Mouse (Mus musculus) hindbrain, embryonic 11.5 days (tissue): Measurements from ENCODE around the gene Slc6a15. TPM values are rescaled to one million over a fixed set of nuclear protein-coding genes. Genes with fewer than 3 reads are reported as not detected.

Source experiments
- ATAC-seq: fragments of 200-750 bp; cut with Nextera tagmentation; 2 replicates; pipeline ENCODE4 v1.8.0; 2017; ENCODE audit warnings: mild to moderate bottlenecking, moderate TSS enrichment, moderate library complexity; ENCODE audit not compliant: low FRiP score
- DNase-seq: peaks from one replicate; pipeline ENCODE4 v3.0.0-alpha.2; 2015; ENCODE audit warnings: low spot score
- H3K27ac ChIP-seq: fragments of 300-500 bp; sonication (generic); 2 replicates; pipeline ENCODE4 v1.5.1; 2014; ENCODE audit warnings: mild to moderate bottlenecking, low read depth, low read length
- H3K27me3 ChIP-seq: fragments of 300-500 bp; sonication (generic); 2 replicates; pipeline ENCODE4 v1.6.1; 2014; ENCODE audit warnings: mild to moderate bottlenecking, low read length, moderate library complexity, mixed read lengths; ENCODE audit not compliant: control insufficient read depth, insufficient read depth
- H3K36me3 ChIP-seq: fragments of 300-500 bp; sonication (generic); 2 replicates; pipeline ENCODE4 v1.6.1; 2014; ENCODE audit warnings: mild to moderate bottlenecking, low read length, moderate library complexity, mixed read lengths; ENCODE audit not compliant: control insufficient read depth, insufficient read depth
- H3K4me1 ChIP-seq: fragments of 300-500 bp; sonication (generic); replicated peaks from 2 replicates; pipeline ENCODE4 v1.6.1; 2014; ENCODE audit warnings: low read length, mixed read lengths; ENCODE audit not compliant: control insufficient read depth, insufficient read depth
- H3K4me2 ChIP-seq: fragments of 300-500 bp; sonication (generic); replicated peaks from 2 replicates; pipeline ENCODE4 v1.6.1; 2014; ENCODE audit warnings: mild to moderate bottlenecking, low read depth, low read length
- H3K4me3 ChIP-seq: fragments of 300-500 bp; sonication (generic); 2 replicates; pipeline ENCODE4 v1.5.1; 2014; ENCODE audit warnings: low read depth, low read length
- H3K9ac ChIP-seq: fragments of 300-500 bp; sonication (generic); 2 replicates; pipeline ENCODE4 v1.6.1; 2014; ENCODE audit warnings: low read depth, low read length
- H3K9me3 ChIP-seq: fragments of 300-500 bp; sonication (generic); 2 replicates; pipeline ENCODE4 v1.6.1; 2016; ENCODE audit warnings: low read length; ENCODE audit not compliant: control insufficient read depth
- WGBS: fragments of 180-500 bp; shearing (Covaris S2); extraction: QIAGEN DNeasy Blood & Tissue Kit; methylation state at CpG from one replicate; pipeline ENCODE4 v1.1.7; 2014; 5-methylcytosine and 5-hydroxymethylcytosine counted together
- polyA plus RNA-seq: library from polyadenylated mRNA; unstranded; fragments of >200 nt; fragmentation: Nextera tagmentation; extraction: Ambion mirVana; gene quantifications from 2 replicates; pipeline ENCODE4 v1.2.1, GENCODE M21; 2014

Slc6a15 gene
- polyA plus RNA-seq, 1 experiment from 2014 or later: 21.9 TPM

GRCm38 (mm10) chr10:103402171-103402570 lies 34.6 kb downstream of the Slc6a15 start:
- Histone ChIP-seq H3K36me3 (no peaks in the 10 kb centered on the region), H3K27me3 (no peaks in the 10 kb centered on the region), H3K4me3 (no peak overlapping the region), H3K4me1 (no peaks in the 10 kb centered on the region), H3K9me3 (no peaks in the 10 kb centered on the region), H3K27ac (no peak overlapping the region), H3K4me2 (no peak overlapping the region), H3K9ac (no peak overlapping the region)
- DNase-seq (peak; percentile 66), ATAC-seq (peak; percentile 35; the same call in 1 of the 2 replicates)
- WGBS: 26% methylated on average over 4 of the region's 4 CpGs

GRCm38 (mm10) chr10:103427717-103428116 lies 60.1 kb downstream of the Slc6a15 start:
- H3K4me1 ChIP-seq: no peaks in the 10 kb centered on the region
- no peaks in the 10 kb centered on the region for H3K27me3 ChIP-seq
- H3K4me3 ChIP-seq: no peak overlapping the region
- no peak for DNase-seq
- 68% methylated on average over 1 of the region's 1 CpGs for WGBS
- H3K27ac ChIP-seq: no peak overlapping the region
- H3K4me2 ChIP-seq: no peak overlapping the region
- no peaks in the 10 kb centered on the region for H3K9me3 ChIP-seq
- no peaks in the 10 kb centered on the region for H3K36me3 ChIP-seq
- no peak for ATAC-seq
- H3K9ac ChIP-seq: no peak overlapping the region

GRCm38 (mm10) chr10:103442588-103442987 lies 75.0 kb downstream of the Slc6a15 start:
- peak; percentile 39 for ATAC-seq
- WGBS: 87% methylated on average over 2 of the region's 2 CpGs
- H3K27ac ChIP-seq: no peak overlapping the region

GRCm38 (mm10) chr10:103443070-103443469 lies 75.5 kb downstream of the Slc6a15 start:
- H3K27ac ChIP-seq: no peak overlapping the region
- WGBS: 44% methylated on average over 3 of the region's 3 CpGs
- H3K4me1 ChIP-seq: no peaks in the 10 kb centered on the region
- H3K9ac ChIP-seq: no peak overlapping the region
- peak; percentile 86 for DNase-seq
- no peak overlapping the region for H3K4me2 ChIP-seq
- no peaks in the 10 kb centered on the region for H3K9me3 ChIP-seq
- H3K27me3 ChIP-seq: no peaks in the 10 kb centered on the region
- ATAC-seq: peak; percentile 85
- H3K4me3 ChIP-seq: no peak overlapping the region
- H3K36me3 ChIP-seq: no peaks in the 10 kb centered on the region

More at GRCm38 (mm10) chr10:103442588-103442987, 75.0 kb downstream of the Slc6a15 start:
- no peaks in the 10 kb centered on the region for H3K4me1 ChIP-seq
- no peaks in the 10 kb centered on the region for H3K9me3 ChIP-seq
- H3K36me3 ChIP-seq: no peaks in the 10 kb centered on the region
- no peak overlapping the region for H3K4me3 ChIP-seq
- no peaks in the 10 kb centered on the region for H3K27me3 ChIP-seq
- no peak overlapping the region for H3K4me2 ChIP-seq
- no peak for DNase-seq
- H3K9ac ChIP-seq: no peak overlapping the region

GRCm38 (mm10) chr10:103448340-103448739 lies 80.8 kb downstream of the Slc6a15 start:
- no peak overlapping the region for H3K4me3 ChIP-seq
- WGBS: 35% methylated on average over 2 of the region's 2 CpGs
- H3K4me2 ChIP-seq: no peak overlapping the region
- H3K4me1 ChIP-seq: no peaks in the 10 kb centered on the region
- no peak overlapping the region for H3K27ac ChIP-seq
- no peaks in the 10 kb centered on the region for H3K36me3 ChIP-seq
- no peaks in the 10 kb centered on the region for H3K9me3 ChIP-seq
- H3K9ac ChIP-seq: no peak overlapping the region
- no peak for ATAC-seq
- H3K27me3 ChIP-seq: no peaks in the 10 kb centered on the region
- no peak for DNase-seq

- no peaks in the 10 kb centered on the region for H3K9me3 ChIP-seq
- no peak overlapping the region for H3K4me2 ChIP-seq
- H3K36me3 ChIP-seq: no peaks in the 10 kb centered on the region
- 70% methylated on average over 1 of the region's 1 CpGs for WGBS
- no peak overlapping the region for H3K9ac ChIP-seq
- H3K27me3 ChIP-seq: no peaks in the 10 kb centered on the region
- H3K4me1 ChIP-seq: no peaks in the 10 kb centered on the region
- DNase-seq: no peak
- no peak for ATAC-seq
- H3K4me3 ChIP-seq: no peak overlapping the region
- no peak overlapping the region for H3K27ac ChIP-seq
Measured at GRCm38 (mm10) chr10:103457896-103458295, 90.3 kb downstream of the Slc6a15 start.

Other genes starting within 250 kb of the Slc6a15 start
- gene Lrriq1, start 131.5 kb upstream of the Slc6a15 start, polyA plus RNA-seq: 3.4 and 5.2 TPM in 2 replicates